Mouse (Mus musculus): Measurements from ENCODE around the gene Trim14.
A peak's percentile ranks its signal among the peaks of the same experiment; 100 is the strongest.

Gene Trim14

DNA sequence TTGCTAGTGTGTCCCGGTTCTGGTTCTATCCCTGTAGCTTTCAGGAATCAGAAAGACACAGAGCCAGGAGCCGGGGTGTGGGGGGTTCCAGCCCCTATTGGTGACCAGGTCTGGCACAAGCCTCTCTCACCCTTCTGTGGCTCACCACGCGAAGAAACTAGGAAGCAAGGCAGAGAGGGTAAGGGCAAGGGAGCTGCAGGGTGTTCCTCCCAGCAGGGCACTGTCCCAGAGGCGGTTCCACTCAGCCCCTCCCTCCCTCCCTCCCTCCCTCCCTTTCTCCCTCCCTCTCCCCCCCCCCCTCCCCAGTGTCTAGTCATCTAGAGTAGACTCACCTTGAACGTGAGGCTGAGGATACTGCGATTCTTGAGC is 8.4 kb downstream of the Trim14 start:
- DNase-seq (ENCODE audit: inconsistent ontology term), result peak; percentile 32

DNA sequence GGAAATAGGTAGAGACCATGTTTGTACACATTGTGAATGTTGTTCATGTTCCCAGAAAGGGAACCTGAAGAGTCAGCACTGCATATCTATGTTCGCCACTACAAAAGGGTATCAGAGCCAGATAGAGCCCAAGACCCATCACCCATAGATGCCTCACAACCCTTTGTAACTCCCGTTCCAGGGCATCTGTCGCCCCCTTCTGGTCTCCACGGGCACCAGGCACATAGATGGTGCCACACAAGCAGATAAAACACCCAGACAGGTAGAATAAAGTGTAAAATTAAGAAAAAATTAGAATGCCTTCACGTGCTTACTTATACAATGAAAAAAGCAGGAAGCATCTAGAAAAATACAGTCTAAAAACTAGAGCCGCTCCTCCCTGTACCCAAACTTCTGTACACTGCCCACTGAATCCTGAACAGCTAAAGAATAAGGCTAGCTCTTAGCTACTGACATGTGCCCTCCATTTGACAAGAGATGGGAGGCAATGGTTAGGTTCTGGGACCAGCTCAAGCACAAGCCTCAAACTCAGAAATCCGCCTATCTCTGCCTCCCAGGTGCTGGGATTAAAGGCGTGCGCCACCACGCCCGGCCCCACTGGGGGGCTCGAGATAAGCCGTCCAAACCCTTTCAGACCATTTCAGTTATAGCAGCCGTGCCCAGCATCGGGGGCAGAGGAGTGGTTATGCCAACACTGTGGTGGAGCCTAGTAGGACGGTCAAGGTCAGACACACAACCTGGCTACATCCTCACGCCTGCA is 9.0 kb downstream of the Trim14 start:
- no peak for DNase-seq (ENCODE audit: inconsistent ontology term)

DNA sequence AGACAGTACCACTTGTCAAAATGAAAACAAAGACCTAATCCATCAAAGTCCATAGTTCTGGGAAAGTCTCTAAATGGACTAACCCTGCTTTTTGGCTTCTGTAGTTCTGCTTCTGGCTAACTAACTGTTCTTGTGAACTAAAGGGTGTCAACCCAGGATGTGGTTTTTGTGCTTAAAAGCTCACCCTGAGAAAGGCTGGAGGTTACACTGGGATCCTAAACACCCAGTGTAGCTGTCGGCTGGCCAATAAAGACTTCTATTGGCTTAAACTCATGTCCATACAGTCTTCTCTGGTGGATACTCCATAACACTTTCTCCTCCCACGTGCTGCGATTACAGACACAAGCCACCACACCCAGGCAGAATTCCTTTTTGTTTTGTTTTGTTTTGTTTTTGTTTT is 9.7 kb downstream of the Trim14 start:
- no peak for DNase-seq (ENCODE audit: inconsistent ontology term)

DNA sequence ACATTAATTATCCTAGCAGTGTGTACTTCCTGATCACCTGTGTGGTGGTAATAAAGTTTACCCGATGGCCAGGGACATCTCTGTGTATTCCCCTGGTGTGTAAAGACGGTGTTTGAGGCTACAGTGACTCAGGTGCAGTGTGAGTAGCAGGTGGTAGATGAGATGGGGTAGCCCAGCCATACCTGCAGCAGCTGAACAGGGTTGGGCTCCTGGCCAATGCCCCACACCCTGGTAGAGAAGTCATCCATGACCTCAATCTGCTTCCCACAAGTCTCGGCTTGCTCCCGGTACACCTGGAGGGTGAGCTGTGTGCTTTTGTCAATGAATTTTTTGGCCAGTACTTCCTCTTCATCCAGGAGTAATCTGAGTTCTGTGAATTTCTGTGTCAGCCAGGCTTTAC is 12.6 kb downstream of the Trim14 start:
- no peak for DNase-seq (ENCODE audit: inconsistent ontology term)

DNA sequence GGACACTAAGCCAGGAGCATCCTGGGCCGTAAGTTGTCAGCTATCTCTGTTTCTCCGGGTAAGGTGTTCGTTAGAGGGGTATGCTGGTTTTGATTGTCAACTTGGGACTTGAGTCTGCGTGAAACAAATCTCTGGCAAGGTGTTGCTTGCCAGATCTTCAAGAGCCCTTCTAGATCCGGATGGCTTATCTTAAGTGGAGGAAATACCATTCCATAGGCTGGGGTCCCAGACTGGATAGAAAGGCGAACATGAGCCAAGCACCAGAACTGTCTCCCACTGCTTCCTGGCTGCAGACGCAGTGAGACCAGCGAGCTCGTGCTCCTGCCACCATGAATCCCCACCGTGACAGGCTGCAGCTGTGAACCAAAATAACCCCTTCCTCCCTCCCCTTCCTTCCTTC is 14.5 kb downstream of the Trim14 start:
- DNase-seq (ENCODE audit: inconsistent ontology term), result no peak

DNA sequence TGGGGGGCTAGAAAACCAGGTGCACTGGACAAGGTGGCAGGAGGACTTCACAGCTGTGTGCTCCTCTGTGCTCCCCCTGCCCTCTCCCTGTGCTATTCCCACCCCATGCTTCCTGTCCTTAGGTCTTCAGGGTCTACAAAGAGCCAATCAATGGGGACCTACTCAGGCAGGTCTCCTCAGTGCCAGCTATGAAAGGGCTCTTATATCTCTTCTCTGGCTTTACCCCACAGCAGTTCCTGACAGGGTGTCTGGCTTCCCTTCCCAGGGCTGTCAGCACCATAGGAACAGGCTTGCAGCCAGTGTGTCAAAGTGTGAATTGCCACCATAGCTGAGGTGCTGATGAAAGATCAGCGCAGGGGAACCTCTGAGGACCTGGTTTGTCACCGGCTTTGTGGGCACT is 15.4 kb downstream of the Trim14 start:
- DNase-seq (ENCODE audit: inconsistent ontology term), result no peak

DNA sequence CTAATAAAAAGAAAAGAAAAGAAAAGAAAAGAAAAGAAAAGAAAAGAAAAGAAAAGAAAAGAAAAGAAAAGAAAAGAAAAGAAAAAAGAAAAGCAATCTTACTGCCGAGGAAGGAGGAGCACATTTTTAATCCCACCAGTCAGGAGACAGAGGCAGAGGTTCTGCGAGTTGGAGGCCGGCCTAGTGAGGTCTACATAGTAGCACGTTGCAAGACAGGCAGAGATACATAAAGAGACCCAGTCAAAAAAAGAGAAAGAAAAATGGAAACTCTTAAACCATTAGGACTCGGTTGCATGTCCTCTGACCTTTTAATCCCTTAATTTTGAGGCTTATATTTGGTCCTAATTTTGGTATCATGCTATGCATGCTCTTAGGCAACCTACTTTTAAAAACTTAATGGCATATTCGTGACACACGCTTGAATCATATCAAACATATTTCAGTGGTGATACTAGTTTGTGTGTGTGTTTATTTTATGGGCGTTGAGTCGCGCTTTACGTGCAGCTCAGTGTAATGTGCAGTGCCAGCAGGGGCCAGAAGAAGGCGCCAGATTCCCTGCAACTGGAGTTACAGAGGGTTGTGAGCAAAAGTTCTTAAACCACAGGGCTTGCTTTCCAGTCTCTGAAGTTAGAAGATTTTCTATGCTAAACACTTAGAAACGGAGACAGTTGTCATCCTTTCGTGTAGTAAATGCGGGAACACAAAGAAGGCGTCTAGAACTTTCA is 28.0 kb downstream of the Trim14 start:
- peak; percentile 72 for DNase-seq (ENCODE audit: inconsistent ontology term)

DNA sequence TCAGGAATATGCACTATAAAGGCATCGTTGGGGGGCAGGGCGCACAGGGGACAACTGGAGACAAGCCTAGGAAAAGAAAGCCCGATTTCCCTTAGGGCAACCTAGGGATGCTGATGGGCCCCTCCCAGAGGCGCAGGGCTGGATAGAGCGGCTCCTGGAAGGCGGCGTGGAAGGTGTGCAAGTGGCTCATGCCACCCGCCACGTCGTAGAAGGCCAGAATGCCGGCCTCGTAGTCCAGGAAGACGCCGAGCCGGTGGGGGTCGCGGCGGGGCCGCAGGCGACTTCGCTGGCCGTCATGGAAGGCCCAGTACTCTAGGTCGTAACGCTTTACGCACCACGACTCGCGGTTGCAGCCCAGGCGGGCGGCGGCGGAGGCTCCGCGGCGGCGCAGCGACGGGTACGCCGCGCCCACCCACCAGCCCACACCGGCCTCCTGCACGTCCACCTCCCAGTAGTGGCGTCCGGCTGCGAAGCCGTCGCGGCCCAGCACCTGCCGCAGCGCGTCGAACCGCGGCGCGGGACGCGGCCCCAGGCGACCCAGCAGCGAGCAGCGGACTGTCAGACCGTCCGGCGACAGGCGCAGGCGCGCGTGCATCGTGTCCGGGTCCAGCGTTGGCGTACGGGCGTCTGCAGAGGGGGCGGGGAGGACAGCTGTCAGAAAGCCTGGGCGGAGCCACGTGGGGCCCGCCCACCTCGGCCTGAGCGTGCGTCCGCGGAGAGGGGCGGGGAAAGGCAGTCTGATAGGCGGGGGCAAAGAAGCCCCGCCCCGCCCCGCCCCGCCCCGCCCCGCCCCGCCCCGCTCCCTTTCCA is 28.9 kb downstream of the Trim14 start:
- DNase-seq (ENCODE audit: inconsistent ontology term), result peak; percentile 98

DNA sequence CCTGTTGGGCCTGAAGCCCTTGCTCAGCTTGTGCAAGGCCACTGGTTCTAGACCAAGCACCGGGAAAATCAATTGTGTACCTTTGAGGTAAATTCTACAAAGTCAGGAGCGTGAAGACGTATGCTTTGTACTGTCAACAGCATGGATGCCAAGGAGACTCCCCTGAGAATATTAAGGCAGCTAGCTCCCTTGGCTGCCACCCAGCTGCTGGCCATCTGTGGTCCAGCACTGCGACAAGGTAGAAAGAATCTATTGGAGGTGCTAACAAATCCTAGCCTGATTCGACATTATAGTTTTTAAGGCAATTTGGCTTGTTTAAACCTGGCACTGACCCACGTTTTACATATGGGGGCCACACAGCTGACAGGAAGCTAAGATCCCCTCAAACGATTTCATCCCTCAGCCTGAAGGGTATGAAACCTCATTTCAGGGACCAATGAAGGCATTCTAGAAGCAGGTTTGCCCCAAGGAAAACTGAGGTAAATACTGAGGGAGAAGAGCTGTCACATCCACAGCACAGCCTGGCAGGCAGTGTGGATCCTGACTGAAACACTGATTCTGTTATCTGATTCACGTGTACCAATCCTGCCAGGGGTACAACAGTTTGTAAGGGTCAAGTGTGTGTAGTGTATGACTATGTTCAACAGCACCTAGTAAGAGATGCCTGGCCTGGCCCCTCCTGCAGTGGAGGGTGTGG is 30.4 kb downstream of the Trim14 start:
- DNase-seq (ENCODE audit: inconsistent ontology term), result no peak

DNA sequence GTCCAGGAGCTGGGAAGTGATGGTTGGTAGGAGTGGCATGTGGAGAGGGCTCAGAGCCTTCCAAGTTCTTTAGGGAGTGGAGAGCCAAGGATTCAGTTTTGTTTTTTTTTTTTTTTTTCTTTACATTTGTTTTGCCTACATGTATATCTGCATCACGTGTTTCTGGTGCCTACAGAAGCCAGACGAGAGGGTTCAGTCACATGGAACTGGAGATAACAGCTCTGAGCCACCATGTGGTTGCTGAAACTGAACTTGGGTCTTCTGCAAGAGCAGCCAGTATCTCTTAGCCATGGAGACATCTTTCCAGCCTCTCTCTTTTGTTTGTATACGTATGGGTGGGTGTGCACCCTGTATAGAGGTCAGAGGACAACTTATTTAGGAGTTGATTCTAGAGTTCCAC is 32.1 kb downstream of the Trim14 start:
- DNase-seq (ENCODE audit: inconsistent ontology term), result no peak

DNA sequence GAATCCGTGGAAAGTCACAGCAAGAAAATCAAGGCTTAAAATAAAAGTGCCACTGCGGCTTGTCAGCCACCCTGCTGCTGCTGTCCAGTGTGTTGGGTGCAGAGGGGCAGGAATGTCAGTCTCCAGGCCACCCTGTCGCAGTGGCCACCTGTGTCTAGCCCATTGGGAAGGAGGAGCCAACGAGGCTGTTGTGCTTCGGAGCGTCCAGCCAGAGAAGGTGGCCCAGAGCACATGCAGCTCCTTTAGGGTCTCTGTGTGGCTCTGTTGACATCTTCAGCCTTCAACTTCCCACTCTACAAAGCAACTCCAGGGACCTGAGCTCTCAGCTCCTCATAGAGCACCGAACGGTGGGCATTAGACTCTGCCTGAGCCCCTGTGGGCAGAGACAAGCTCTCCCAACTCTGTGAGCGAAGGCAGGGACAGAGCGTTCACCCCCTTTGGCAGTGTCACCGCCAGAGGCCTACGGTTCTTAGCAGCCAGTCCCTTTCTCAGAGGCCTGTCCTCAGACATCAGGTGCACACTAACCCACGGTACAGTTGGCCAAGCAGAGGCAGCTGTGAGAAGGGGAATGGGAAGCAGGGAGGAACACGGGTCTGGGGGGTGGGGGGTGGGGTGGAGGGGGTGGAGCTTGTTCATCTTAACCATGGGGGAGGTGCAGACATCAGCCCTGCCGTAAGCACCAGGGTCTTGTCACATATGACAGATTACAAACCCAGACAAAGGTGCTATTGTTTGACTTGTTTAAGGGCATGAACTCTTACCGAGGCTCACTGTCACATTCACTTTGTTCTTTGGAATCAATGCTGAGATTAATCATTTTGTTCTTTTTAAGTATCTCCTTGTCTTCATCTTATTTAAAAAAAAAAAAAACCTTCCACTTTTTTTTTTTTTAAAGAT is 33.1 kb downstream of the Trim14 start:
- no peak for DNase-seq (ENCODE audit: inconsistent ontology term)

DNA sequence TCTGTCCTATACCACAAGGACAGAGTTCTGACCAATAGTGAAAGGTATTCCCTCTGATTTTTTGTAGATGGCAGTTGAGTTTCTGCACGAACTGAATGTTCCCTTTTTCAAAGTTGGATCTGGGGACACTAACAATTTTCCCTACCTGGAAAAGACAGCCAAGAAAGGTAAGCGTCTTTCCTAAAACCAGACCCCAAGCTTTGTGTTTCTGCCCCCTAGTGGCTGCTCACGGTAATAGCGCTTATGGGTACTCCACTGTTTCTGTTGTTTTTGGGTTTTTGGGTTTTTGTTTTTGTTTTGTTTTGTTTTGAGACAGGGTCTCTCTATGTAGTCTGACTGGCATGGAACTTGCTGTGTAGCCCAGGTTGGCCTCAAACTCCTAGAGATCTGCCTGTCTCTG is 37.0 kb downstream of the Trim14 start:
- DNase-seq (ENCODE audit: inconsistent ontology term), result no peak

DNA sequence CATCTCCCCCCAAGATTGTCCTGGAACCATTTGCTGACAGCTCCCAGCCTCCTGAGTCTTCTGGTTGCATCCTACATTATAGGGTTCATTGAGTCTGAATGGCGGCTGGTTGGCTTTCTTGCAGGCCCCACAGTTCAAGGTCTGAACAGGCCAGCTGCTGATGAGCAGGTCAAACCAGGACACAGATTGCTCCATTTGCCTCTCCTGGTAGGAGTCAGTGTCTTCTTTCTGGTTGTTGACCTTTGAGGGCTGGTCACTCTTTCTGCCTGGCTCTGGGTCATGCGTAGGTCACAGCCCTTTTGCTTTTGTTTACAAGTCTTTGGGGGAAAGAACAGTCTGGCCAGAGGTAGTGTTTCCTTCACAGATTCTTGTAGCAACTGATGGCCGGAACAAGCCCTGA is 37.4 kb downstream of the Trim14 start:
- no peak for DNase-seq (ENCODE audit: inconsistent ontology term)

DNA sequence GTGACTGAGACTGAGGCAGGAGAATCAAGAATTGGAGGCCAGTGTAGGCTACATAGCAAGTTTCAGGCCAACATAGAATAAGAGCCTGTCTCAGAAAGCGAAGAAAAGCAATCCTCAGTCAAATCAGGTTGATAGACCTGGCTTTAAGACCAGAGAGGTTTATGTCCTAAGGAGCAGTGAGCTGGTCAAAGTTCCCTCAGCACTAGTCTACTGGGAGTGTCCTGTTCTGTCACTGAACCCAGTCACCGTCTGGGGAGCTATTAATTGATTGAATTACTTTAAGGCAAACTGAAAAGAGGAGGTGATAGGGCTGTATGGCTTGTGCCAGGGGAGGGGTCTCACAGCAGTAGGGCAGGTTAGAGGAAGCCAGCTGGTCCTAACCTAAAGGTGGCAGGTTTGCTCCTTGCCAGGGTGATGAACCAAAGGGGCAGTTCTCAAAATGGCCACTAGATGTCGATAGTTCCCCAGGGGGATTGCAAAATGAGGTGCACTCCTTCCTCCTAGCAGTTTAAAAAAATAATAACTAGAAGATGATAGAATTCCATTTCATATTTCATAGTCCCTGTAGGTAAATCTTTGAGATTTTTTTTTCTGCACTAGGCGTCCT is 38.6 kb downstream of the Trim14 start:
- DNase-seq (ENCODE audit: inconsistent ontology term), result peak; percentile 30

DNA sequence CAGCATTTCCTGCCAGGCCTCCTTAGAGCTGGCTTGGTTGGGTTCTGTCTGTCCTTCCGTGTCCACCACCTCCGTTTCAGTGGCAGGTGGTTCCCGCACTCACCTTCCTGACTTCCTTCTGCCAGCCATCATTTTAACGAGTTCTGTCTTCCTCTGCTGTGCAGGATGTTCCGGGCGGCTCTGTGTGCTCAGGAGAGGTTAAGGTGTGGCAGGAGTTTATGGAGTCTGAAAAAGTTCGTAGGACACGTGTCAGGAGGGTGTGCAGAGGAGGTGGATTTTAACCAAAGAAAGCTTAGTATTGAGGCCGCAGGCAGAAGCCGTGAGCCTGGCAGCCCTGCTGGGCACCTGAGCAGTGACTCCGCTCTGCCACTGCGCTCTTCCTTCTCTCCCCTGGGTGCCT is 40.4 kb downstream of the Trim14 start:
- DNase-seq (ENCODE audit: inconsistent ontology term), result no peak

DNA sequence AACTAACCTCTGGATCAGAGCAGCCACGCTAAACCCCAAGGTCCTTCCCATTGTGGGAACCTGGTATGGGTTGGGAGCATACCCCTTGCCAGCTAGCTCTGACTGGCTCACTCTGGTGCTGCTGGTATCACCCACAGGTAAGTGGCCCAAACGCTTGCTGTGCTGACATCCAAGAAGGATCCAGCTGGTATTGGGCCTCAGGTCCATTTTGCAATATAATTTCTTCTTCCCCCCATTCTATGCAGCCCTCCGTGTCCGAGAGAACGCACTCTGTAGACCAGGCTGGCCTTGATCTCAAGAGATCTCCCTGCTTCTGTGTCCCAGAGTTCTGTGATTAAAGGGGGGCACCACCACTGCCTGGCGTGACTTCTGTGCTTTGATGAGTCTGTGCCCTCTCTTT is 42.9 kb downstream of the Trim14 start:
- DNase-seq (ENCODE audit: inconsistent ontology term), result no peak

DNA sequence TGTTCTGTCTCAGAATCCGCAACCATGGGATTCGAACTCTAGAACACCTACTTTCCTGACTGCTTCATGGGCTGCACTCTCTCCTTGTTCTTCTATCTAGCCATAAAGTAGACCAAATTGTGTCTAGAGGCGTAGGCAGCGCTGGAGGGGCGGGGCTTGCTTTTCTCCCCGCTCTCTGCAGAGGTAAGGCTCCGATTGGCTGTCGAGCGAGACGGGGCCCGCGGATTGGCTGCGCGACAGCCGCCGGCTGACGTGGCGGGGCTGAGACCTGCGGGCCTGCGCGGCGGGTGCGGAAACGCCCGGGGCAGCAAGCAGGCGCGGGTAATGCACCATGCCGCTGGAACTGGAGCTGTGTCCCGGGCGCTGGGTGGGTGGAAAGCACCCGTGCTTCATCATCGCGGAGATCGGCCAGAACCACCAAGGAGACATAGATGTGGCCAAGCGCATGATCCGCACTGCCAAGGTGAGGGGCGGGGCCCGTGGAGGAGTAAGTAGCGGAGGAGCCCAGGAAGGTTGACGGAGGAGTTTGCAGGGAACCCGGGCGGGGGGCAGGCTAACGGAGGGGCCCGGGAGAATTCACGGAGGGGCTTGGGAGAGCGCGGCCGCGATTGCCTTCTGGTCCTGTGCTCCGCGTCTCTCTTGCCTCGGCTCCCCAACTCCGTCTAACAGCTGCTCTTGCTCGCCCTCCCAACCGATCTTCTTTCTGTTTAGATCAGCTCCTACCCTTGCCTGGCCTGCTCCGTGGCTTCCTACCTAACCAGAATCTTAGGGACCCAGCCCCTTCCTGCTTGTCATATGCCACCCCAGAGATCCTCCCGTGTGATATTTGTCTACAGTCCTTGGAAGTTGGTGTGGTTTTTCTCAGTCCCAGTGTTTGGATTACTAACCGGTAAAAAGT is 46.7 kb downstream of the Trim14 start, which contains the start of gene Nans:
Nans (plus strand) TSS at position 221 of the 898 bp plus-strand sequence.
- peak; percentile 97 for DNase-seq (ENCODE audit: inconsistent ontology term)

DNA sequence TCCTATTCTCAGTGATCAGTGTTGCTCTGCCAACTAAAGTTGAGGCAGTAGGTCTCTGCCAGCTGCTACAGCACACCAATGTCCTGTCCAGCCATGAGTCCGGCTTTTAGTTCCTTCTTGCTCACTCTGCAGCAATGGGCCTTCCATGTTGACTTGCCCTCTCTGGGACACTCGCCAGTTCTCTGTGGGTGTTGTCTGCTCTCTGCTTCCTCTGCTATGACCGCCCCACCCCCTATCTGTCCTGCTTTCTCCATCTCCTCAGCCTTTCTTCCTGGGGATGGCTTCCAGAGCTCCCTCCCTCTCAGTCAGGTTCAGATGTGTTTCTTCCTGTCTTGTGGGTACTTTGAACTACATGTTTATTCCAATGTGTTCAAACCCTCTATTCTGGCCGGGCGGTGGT is 48.6 kb downstream of the Trim14 start:
- DNase-seq (ENCODE audit: inconsistent ontology term), result no peak

DNA sequence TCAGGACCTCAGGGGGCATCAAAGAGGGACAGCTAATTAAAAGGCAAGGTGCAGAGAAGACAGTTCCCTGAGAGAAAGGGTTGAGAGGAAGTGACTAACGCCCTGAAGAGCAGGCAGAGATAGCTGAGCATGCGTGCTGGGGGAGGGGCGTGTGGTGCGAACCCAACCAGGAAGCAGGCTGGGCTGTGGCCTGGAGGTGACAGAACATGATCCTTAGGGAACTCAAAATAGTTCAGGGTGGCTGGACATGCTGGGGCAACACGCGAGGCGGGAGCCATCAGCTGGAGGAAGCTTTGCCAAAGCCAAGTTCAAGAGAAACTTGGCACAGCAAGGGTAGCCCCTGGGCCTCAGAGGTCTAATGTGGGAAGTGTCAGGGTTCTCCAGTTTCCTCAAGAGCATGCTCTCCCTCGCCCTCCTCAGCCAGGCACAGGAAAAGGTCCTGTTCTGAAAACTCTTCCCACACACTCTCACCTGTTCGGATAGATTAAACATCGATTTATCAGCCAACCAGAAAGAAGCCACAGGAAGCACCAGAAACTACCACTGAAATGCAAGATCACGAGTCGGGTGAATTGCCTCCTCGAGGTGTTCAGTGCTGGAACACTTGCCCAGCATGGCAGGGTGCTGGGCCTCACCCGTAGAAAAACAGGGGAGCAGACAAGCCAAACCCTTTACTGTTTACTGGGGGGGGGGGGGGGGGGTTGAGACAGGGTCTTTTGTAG is 50.1 kb downstream of the Trim14 start:
- no peak for DNase-seq (ENCODE audit: inconsistent ontology term)
